Comparison of ENCODE assay signal across 30 mouse cellular contexts in the genomic region with DNA sequence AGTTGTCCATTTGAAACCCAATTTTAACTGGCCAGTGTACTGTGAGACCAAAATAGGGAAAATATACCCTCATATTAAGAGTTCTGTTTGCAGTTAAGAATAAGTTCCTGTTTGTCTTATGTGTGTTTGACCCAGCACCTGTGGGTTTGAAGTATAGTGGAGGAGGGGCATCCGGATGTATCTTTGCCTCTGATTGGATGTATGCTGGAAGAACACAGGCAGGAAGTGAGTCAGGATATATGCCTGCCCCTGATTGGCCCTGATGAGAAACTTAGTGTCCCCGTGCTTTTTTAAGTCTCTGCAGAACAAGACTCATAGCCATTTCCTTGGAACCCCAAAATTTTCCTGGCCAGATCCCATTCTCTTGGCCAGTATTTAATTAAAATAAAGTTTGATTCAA. TPM values are rescaled to one million over a fixed set of nuclear protein-coding genes. Genes with fewer than 3 reads are reported as not detected.
DNase-seq lines count a peak whose midpoint lies in the region; ATAC-seq and TF ChIP-seq lines count a peak whose summit lies in the region.
"Had no signal": no experiment of that assay in that cellular context is flagged by ENCODE, and none has a peak within 500 bp of the region (broad histone marks: within the 10 kb centered on the region; RNA-seq: fewer than 3 reads in every experiment).

No protein-coding gene starts in this region.

- H3K27ac ChIP-seq in small intestine, adult 2 months (ENCODE audit: insufficient read depth, low read depth, low read length) = 0 out of 2 replicates have a peak overlapping the region, but pooled peaks have one; percentile 39
- no peak overlapping the region for H3K27ac ChIP-seq in hindbrain, embryonic 11.5 days (ENCODE audit: low read depth, low read length)
- no peak overlapping the region for H3K27ac ChIP-seq in forebrain, embryonic 14.5 days (ENCODE audit: low read depth, low read length)
- H3K27ac ChIP-seq: embryonic facial prominence, embryonic 13.5 days; forebrain, embryonic 10.5 days; hindbrain, embryonic 10.5 days; liver, embryonic 15.5 days; midbrain, embryonic 12.5 days; neural tube, embryonic 12.5 days had no signal

- peaks cover 18% of the 10 kb centered on the region for H3K4me1 ChIP-seq in small intestine, adult 2 months (ENCODE audit: control insufficient read depth, insufficient read depth, insufficient read length, low read length)
- no peaks in the 10 kb centered on the region for H3K4me1 ChIP-seq in hindbrain, embryonic 11.5 days (replicated peaks; ENCODE audit: control insufficient read depth, insufficient read depth, low read length)
- H3K4me1 ChIP-seq in forebrain, embryonic 14.5 days (ENCODE audit: control insufficient read depth, insufficient read depth, low read length) = no peaks in the 10 kb centered on the region
- H3K4me1 ChIP-seq: embryonic facial prominence, embryonic 13.5 days; forebrain, embryonic 10.5 days; hindbrain, embryonic 10.5 days; midbrain, embryonic 12.5 days; neural tube, embryonic 12.5 days had no signal

- no peak for TF ChIP-seq CTCF in small intestine, adult 2 months (IDR thresholded peaks at IDR 0.05; ENCODE audit: extremely low read depth, insufficient read length, insufficient replicate concordance, low read depth, low read length)

- ATAC-seq in CD4-positive, CD25-positive, alpha-beta regulatory T cell, adult 4 months = peak; percentile 67
- ATAC-seq in hindbrain, embryonic 11.5 days (ENCODE audit: low FRiP score) = no peak
- ATAC-seq in forebrain, embryonic 14.5 days = no peak
- ATAC-seq: forebrain, embryonic 16.5 days; hindbrain, embryonic 16.5 days; intestine, postnatal 0 days had no signal

- H3K27me3 ChIP-seq in small intestine, adult 2 months (ENCODE audit: control insufficient read depth, insufficient read depth, low read length) = no peaks in the 10 kb centered on the region
- no peaks in the 10 kb centered on the region for H3K27me3 ChIP-seq in hindbrain, embryonic 11.5 days (ENCODE audit: control insufficient read depth, insufficient read depth, low read length)
- no peaks in the 10 kb centered on the region for H3K27me3 ChIP-seq in forebrain, embryonic 14.5 days (replicated peaks; ENCODE audit: control insufficient read depth, insufficient read depth, low read length)
- H3K27me3 ChIP-seq: embryonic facial prominence, embryonic 13.5 days; liver, embryonic 15.5 days; megakaryocyte, embryonic 14.5 days; midbrain, embryonic 12.5 days; neural tube, embryonic 12.5 days had no signal

- H3K4me3 ChIP-seq in small intestine, adult 2 months (ENCODE audit: low read depth, low read length) = no peak overlapping the region
- H3K4me3 ChIP-seq in hindbrain, embryonic 11.5 days (ENCODE audit: low read depth, low read length) = no peak overlapping the region
- no peak overlapping the region for H3K4me3 ChIP-seq in forebrain, embryonic 14.5 days (ENCODE audit: low read depth, low read length)
- H3K4me3 ChIP-seq: embryonic facial prominence, embryonic 13.5 days; forebrain, embryonic 10.5 days; hindbrain, embryonic 10.5 days; liver, embryonic 15.5 days; megakaryocyte, embryonic 14.5 days; midbrain, embryonic 12.5 days; myocyte; neural tube, embryonic 12.5 days had no signal

- no peak for TF ChIP-seq POLR2A in small intestine, adult 2 months (IDR thresholded peaks at IDR 0.05; ENCODE audit: low read depth, low read length)

- DNase-seq in CD4-positive helper T cell, adult 2 months (ENCODE audit: low read depth, low spot score) = peak; percentile 13
- peak; percentile 6 for DNase-seq in induced T-regulatory cell, adult 2 months (ENCODE audit: low read depth)
- DNase-seq in hindbrain, embryonic 11.5 days (ENCODE audit: low spot score) = no peak
- DNase-seq in forebrain, embryonic 14.5 days (ENCODE audit: low spot score) = no peak
- DNase-seq: adrenal gland, postnatal 14 days; cerebellum, adult 11-12 months; cerebellum, adult 9-11 months; heart, postnatal 14 days; kidney, adult 9 months; kidney, postnatal 14 days; layer of hippocampus, adult 9-11 months; liver; lung, embryonic 14.5 days; lung, postnatal 14 days; right cerebral cortex, postnatal 4 days had no signal

- no peak overlapping the region for H3K4me2 ChIP-seq in hindbrain, embryonic 11.5 days (replicated peaks; ENCODE audit: low read depth, low read length)
- H3K4me2 ChIP-seq in forebrain, embryonic 14.5 days (ENCODE audit: low read length) = no peak overlapping the region
- H3K4me2 ChIP-seq: embryonic facial prominence, embryonic 13.5 days; liver, embryonic 15.5 days; lung, embryonic 14.5 days; midbrain, embryonic 12.5 days; neural tube, embryonic 12.5 days had no signal

- no peak overlapping the region for H3K9ac ChIP-seq in hindbrain, embryonic 11.5 days (ENCODE audit: low read depth, low read length)
- no peak overlapping the region for H3K9ac ChIP-seq in forebrain, embryonic 14.5 days (ENCODE audit: low read length)
- H3K9ac ChIP-seq: embryonic facial prominence, embryonic 13.5 days; liver, embryonic 15.5 days; lung, embryonic 14.5 days; midbrain, embryonic 12.5 days; neural tube, embryonic 12.5 days had no signal

- WGBS in small intestine, adult 2 months = 74% methylated on average over 2 of the region's 2 CpGs
- WGBS in hindbrain, embryonic 11.5 days = 91% methylated on average over 2 of the region's 2 CpGs
- WGBS in forebrain, embryonic 14.5 days = 94% methylated on average over 2 of the region's 2 CpGs

- H3K36me3 ChIP-seq in small intestine, adult 2 months (ENCODE audit: control insufficient read depth, insufficient read depth, low read length) = no peaks in the 10 kb centered on the region
- no peaks in the 10 kb centered on the region for H3K36me3 ChIP-seq in hindbrain, embryonic 11.5 days (ENCODE audit: control insufficient read depth, insufficient read depth, low read length)
- no peaks in the 10 kb centered on the region for H3K36me3 ChIP-seq in forebrain, embryonic 14.5 days (ENCODE audit: control insufficient read depth, insufficient read depth, low read length)
- H3K36me3 ChIP-seq: embryonic facial prominence, embryonic 13.5 days; forebrain, embryonic 10.5 days; hindbrain, embryonic 10.5 days; liver, embryonic 15.5 days; midbrain, embryonic 12.5 days; neural tube, embryonic 12.5 days had no signal

- no peaks in the 10 kb centered on the region for H3K9me3 ChIP-seq in hindbrain, embryonic 11.5 days (ENCODE audit: control insufficient read depth, low read length)
- H3K9me3 ChIP-seq in forebrain, embryonic 14.5 days (replicated peaks; ENCODE audit: control insufficient read depth, low read length) = no peaks in the 10 kb centered on the region
- H3K9me3 ChIP-seq: embryonic facial prominence, embryonic 13.5 days; forebrain, embryonic 10.5 days; hindbrain, embryonic 10.5 days; liver, embryonic 15.5 days; midbrain, embryonic 12.5 days; neural tube, embryonic 12.5 days had no signal

RNA-seq across cellular contexts. Expression of gene Map3k7cl, which starts 51.8 kb away (rescaled TPM):
- polyA plus RNA-seq in CD4-positive, CD25-positive, alpha-beta regulatory T cell, adult 4 months (2017; shearing (Covaris generic)) = not detected
- 0.19 and 0.39 TPM in 2 replicates for polyA plus RNA-seq in small intestine, adult 2 months (2012; rRNA removed)
- 0.11 TPM in 1 of 2 replicates, not detected in the other for polyA plus RNA-seq in hindbrain, embryonic 11.5 days (2014; fragmentation: Nextera tagmentation; extraction: Ambion mirVana)
- polyA plus RNA-seq in forebrain, embryonic 14.5 days (2014; fragmentation: Nextera tagmentation; extraction: Ambion mirVana) = not detected in 2 replicates
- polyA plus RNA-seq: embryonic facial prominence, embryonic 13.5 days; forebrain, embryonic 10.5 days; hindbrain, embryonic 10.5 days; hindbrain, embryonic 16.5 days; limb, embryonic 11.5 days; liver, embryonic 15.5 days; midbrain, embryonic 12.5 days; midbrain, postnatal 0 days; neural tube, embryonic 12.5 days had no signal

Comparison
In these comparisons a context has a peak if more than half of its experiments do, and no peak if none do; other contexts are left out.
1. DNase-seq: peak in CD4-positive helper T cell, adult 2 months (single experiment) and induced T-regulatory cell, adult 2 months (single experiment); none in hindbrain, embryonic 11.5 days (single experiment) and forebrain, embryonic 14.5 days (single experiment).